Mouse (Mus musculus) liver, embryonic 14.5 days (tissue): ENCODE results near the gene Wdr89. TPM values are rescaled to one million over a fixed set of nuclear protein-coding genes. Genes with fewer than 3 reads are reported as not detected.
A peak's percentile ranks its signal among the peaks of the same experiment; 100 is the strongest.

Source experiments
- ATAC-seq: fragments of 200-750 bp; cut with Nextera tagmentation; 2 replicates; pipeline ENCODE4 v1.8.0; 2017; ENCODE audit warnings: moderate number of reproducible peaks, mild to moderate bottlenecking, moderate library complexity; ENCODE audit not compliant: insufficient read depth
- DNase-seq, 3 experiments: peaks; one replicate each; pipeline ENCODE4 v3.0.0-alpha.2; 2012 to 2013; ENCODE audit warnings: low read depth in 3 of 3, low spot score in 3 of 3
- H3K27ac ChIP-seq: fragments of 300-500 bp; sonication (generic); 2 replicates; pipeline ENCODE4 v1.5.1; 2014; ENCODE audit warnings: moderate library complexity, mild to moderate bottlenecking, control low read depth, inconsistent platforms
- H3K27me3 ChIP-seq: fragments of 300-500 bp; sonication (generic); 2 replicates; pipeline ENCODE4 v1.6.1; 2014; ENCODE audit warnings: mild to moderate bottlenecking, low read length, moderate library complexity; ENCODE audit not compliant: control insufficient read depth, insufficient read depth
- H3K36me3 ChIP-seq: fragments of 300-500 bp; sonication (generic); replicated peaks from 2 replicates; pipeline ENCODE4 v1.6.1; 2014; ENCODE audit warnings: low read depth; ENCODE audit not compliant: control insufficient read depth, insufficient read depth
- H3K4me1 ChIP-seq, 2 experiments: fragments of 200-500 bp in 1 of 2; fragments of 300-500 bp in 1 of 2; sonication (generic) in 1 of 2; replicated peaks; 2 replicates each; pipeline ENCODE4 v1.6.1; 2012 to 2014; ENCODE audit warnings: antibody characterized with exemption in 1 of 2, inconsistent platforms in 1 of 2, low read length in 1 of 2; ENCODE audit not compliant: control insufficient read depth in 2 of 2, insufficient read depth in 2 of 2
- H3K4me2 ChIP-seq: fragments of 300-500 bp; sonication (generic); 2 replicates; pipeline ENCODE4 v1.6.1; 2014; ENCODE audit warnings: low read depth, mild to moderate bottlenecking, control low read depth, moderate library complexity
- H3K4me3 ChIP-seq, 2 experiments: fragments of 200-500 bp in 1 of 2; fragments of 300-500 bp in 1 of 2; sonication (generic) in 1 of 2; 2 replicates each; pipeline ENCODE4 v1.5.1; 2012 to 2014; ENCODE audit warnings: low read depth in 2 of 2, low read length in 2 of 2, mild to moderate bottlenecking in 2 of 2, control low read depth in 1 of 2, inconsistent platforms in 1 of 2, moderate library complexity in 1 of 2; ENCODE audit not compliant: insufficient read depth in 1 of 2
- H3K9ac ChIP-seq: fragments of 300-500 bp; sonication (generic); replicated peaks from 2 replicates; pipeline ENCODE4 v1.6.1; 2014; ENCODE audit warnings: mild to moderate bottlenecking, control low read depth, moderate library complexity
- H3K9me3 ChIP-seq: fragments of 300-500 bp; sonication (generic); 2 replicates; pipeline ENCODE4 v1.6.1; 2016; ENCODE audit warnings: low read length, mixed read lengths; ENCODE audit not compliant: control insufficient read depth
- CTCF ChIP-seq: IDR thresholded peaks from 2 replicates; pipeline ENCODE4 v1.5.1; 2016; ENCODE audit warnings: antibody characterized with exemption, low read depth, control low read depth
- EP300 ChIP-seq: IDR thresholded peaks from 2 replicates; pipeline ENCODE4 v1.6.1; 2016; ENCODE audit warnings: antibody characterized with exemption, low read depth
- WGBS: fragments of 180-500 bp; shearing (Covaris S2); extraction: QIAGEN DNeasy Blood & Tissue Kit; methylation state at CpG from one replicate; pipeline ENCODE4 v1.1.7; 2014; ENCODE audit not compliant: insufficient replicate concordance; 5-methylcytosine and 5-hydroxymethylcytosine counted together
- polyA plus RNA-seq, 2 experiments: library from polyadenylated mRNA; depleted of rRNA in 1 of 2; stranded (reverse) in 1 of 2; unstranded in 1 of 2; fragments of >200 nt; fragmentation: Nextera tagmentation in 1 of 2; extraction: Ambion mirVana in 1 of 2; gene quantifications; 2 replicates each; pipeline versions ENCODE4 v1.2.1 to v1.2.3; 2012 to 2014

Gene Wdr89
- polyA plus RNA-seq, 2 experiments = 5.3 to 5.5 TPM

DNA sequence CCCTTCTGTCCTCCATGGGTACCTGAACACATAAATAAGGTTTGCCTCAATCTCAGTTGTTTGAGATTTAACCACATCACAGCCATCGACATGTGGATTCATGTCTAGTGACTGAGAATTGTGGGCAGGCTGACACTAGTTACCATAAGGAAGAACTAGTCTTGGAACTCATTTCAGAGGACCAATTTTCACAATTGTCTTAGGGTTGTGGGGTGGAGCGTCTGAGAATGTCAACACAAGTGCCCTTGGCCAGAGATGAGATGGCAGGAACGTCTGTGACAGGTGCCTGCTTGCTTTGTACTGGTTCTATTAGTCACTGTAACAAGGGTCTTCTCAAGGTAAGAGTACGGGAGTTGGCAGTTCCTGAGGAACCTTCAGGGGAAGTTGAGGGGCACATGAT, 11.8 kb upstream of the Wdr89 start:
- Histone ChIP-seq H3K9me3 (no peaks in the 10 kb centered on the region), H3K4me3 (no peak overlapping the region), H3K4me1 (no peaks in the 10 kb centered on the region), H3K4me2 (no peak overlapping the region), H3K27ac (no peak overlapping the region), H3K9ac (no peak overlapping the region), H3K27me3 (no peaks in the 10 kb centered on the region), H3K36me3 (no peaks in the 10 kb centered on the region)
- no peak for TF ChIP-seq CTCF
- TF ChIP-seq EP300 = no peak
- ATAC-seq (no peak), DNase-seq (no peak)
- 58% methylated on average over 4 of the region's 4 CpGs for WGBS

GRCm38 (mm10) chr12:75678393-75678792, 9.1 kb upstream of the Wdr89 start:
- Histone ChIP-seq H3K27me3 (no peaks in the 10 kb centered on the region), H3K4me1 (no peaks in the 10 kb centered on the region), H3K9ac (no peak overlapping the region), H3K27ac (no peak overlapping the region), H3K36me3 (no peaks in the 10 kb centered on the region), H3K9me3 (no peaks in the 10 kb centered on the region), H3K4me3 (no peak overlapping the region), H3K4me2 (no peak overlapping the region)
- no peak for DNase-seq
- no peak for TF ChIP-seq EP300
- TF ChIP-seq CTCF = no peak
- 78% methylated on average over 4 of the region's 4 CpGs for WGBS
- ATAC-seq = no peak

GRCm38 (mm10) chr12:75672630-75673029, 3.3 kb upstream of the Wdr89 start:
- Histone ChIP-seq H3K36me3 (no peaks in the 10 kb centered on the region), H3K4me2 (no peak overlapping the region), H3K9me3 (no peaks in the 10 kb centered on the region), H3K9ac (no peak overlapping the region), H3K27ac (no peak overlapping the region), H3K4me3 (no peak overlapping the region), H3K27me3 (no peaks in the 10 kb centered on the region), H3K4me1 (peaks cover 8 to 13% of the 10 kb centered on the region in 2 experiments)
- WGBS = 78% methylated on average over 4 of the region's 4 CpGs
- DNase-seq (no peak), ATAC-seq (no peak)
- no peak for TF ChIP-seq EP300
- no peak for TF ChIP-seq CTCF

GRCm38 (mm10) chr12:75671759-75672315, 2.5 kb upstream of the Wdr89 start:
- H3K9me3 ChIP-seq = no peaks in the 10 kb centered on the region
- H3K4me2 ChIP-seq = no peak overlapping the region
- H3K27ac ChIP-seq = no peak overlapping the region
- TF ChIP-seq EP300 (no peak), CTCF (peak; percentile 43)
- 66% methylated on average over 3 of the region's 3 CpGs for WGBS
- no peak for DNase-seq
- H3K9ac ChIP-seq = no peak overlapping the region
- H3K4me1 ChIP-seq = peaks cover 8 to 13% of the 10 kb centered on the region in 2 experiments
- no peak for ATAC-seq
- no peaks in the 10 kb centered on the region for H3K27me3 ChIP-seq
- H3K36me3 ChIP-seq = no peaks in the 10 kb centered on the region
- no peak overlapping the region for H3K4me3 ChIP-seq

GRCm38 (mm10) chr12:75670611-75671010, 1.3 kb upstream of the Wdr89 start:
- H3K4me1 ChIP-seq = peaks cover 8 to 13% of the 10 kb centered on the region in 2 experiments
- DNase-seq (no peak), ATAC-seq (no peak)
- peak overlapping the region; percentile 65 for H3K9ac ChIP-seq
- peak overlapping the region; percentile 67 to 95 for H3K4me3 ChIP-seq
- H3K36me3 ChIP-seq = no peaks in the 10 kb centered on the region
- peak overlapping the region; percentile 73 for H3K4me2 ChIP-seq
- no peak overlapping the region for H3K27ac ChIP-seq
- H3K27me3 ChIP-seq = no peaks in the 10 kb centered on the region
- 82% methylated on average over 6 of the region's 6 CpGs for WGBS
- H3K9me3 ChIP-seq = no peaks in the 10 kb centered on the region
- TF ChIP-seq CTCF (no peak), EP300 (no peak)
